20 mouse cellular contexts compared by ENCODE assay signal in the genomic region with DNA sequence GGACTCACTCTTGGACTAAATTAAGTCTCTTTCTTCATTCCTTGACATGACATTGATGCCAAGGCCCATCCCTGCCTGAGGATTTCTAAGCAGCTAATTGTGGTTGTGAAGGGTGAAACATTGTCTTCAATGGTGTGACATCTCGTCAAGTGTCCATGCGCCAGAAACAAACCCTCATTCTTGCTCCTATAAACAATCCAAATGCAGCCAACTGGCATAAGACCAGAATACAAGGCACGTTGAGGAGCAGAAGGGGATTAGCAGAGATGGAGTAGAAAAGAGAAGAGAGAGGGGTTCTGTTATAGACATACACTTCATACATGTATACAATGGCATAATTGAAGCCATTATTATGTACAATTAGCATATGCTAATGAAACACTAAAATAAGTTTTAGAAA. TPM values are rescaled to one million over a fixed set of nuclear protein-coding genes. Genes with fewer than 3 reads are reported as not detected.
A peak's percentile ranks its signal among the peaks of the same experiment; 100 is the strongest.
DNase-seq lines count a peak whose midpoint lies in the region; ATAC-seq lines count a peak whose summit lies in the region.
"Had no signal": no experiment of that assay in that cellular context is flagged by ENCODE, and none has a peak within 500 bp of the region (broad histone marks: within the 10 kb centered on the region; RNA-seq: fewer than 3 reads in every experiment).

No protein-coding gene starts in this region.

- no peaks in the 10 kb centered on the region for H3K36me3 ChIP-seq in midbrain, embryonic 11.5 days (ENCODE audit: control insufficient read depth, insufficient read depth, low read length)
- H3K36me3 ChIP-seq in midbrain, embryonic 10.5 days, result 0 out of 2 replicates have a peak, but pooled peaks cover 2% of the 10 kb centered on the region
- H3K36me3 ChIP-seq in forebrain, embryonic 15.5 days, result no peaks in the 10 kb centered on the region
- H3K36me3 ChIP-seq in hindbrain, embryonic 14.5 days (replicated peaks; ENCODE audit: control insufficient read depth, insufficient read depth), result no peaks in the 10 kb centered on the region
- no peaks in the 10 kb centered on the region for H3K36me3 ChIP-seq in midbrain, embryonic 15.5 days (replicated peaks)
- H3K36me3 ChIP-seq: embryonic facial prominence, embryonic 15.5 days; neural tube, embryonic 13.5 days had no signal

- DNase-seq in midbrain, embryonic 11.5 days (ENCODE audit: low spot score, missing footprints), result no peak
- DNase-seq in midbrain, embryonic 10.5 days (ENCODE audit: low spot score), result no peak
- peak; percentile 41 for DNase-seq in hindbrain, embryonic 14.5 days (ENCODE audit: low spot score)
- DNase-seq in B cell, adult 2 months, result no peak
- DNase-seq in adrenal gland, postnatal 36 days, result no peak
- DNase-seq in spleen, adult 12 weeks (ENCODE audit: low spot score), result no peak
- DNase-seq: adrenal gland, adult 2 months; cerebellum, adult 11 months; cerebellum, postnatal 25 days; heart, adult 18-20 months; heart, postnatal 36 days; kidney, adult 11 months; kidney, postnatal 10 days; lung, postnatal 10 days had no signal

- WGBS in midbrain, embryonic 11.5 days, result 56% methylated on average over 3 of the region's 3 CpGs
- WGBS in midbrain, embryonic 10.5 days, result 65% methylated on average over 3 of the region's 3 CpGs
- 7% methylated on average over 3 of the region's 3 CpGs for WGBS in forebrain, embryonic 15.5 days
- 25% methylated on average over 3 of the region's 3 CpGs for whole genome bisulfite sequencing in hindbrain, embryonic 14.5 days
- 25% methylated on average over 3 of the region's 3 CpGs for WGBS in midbrain, embryonic 15.5 days

- no peak overlapping the region for H3K9ac ChIP-seq in midbrain, embryonic 11.5 days (ENCODE audit: low read length)
- H3K9ac ChIP-seq in forebrain, embryonic 15.5 days (replicated peaks), result no peak overlapping the region
- H3K9ac ChIP-seq in hindbrain, embryonic 14.5 days, result no peak overlapping the region
- no peak overlapping the region for H3K9ac ChIP-seq in midbrain, embryonic 15.5 days
- H3K9ac ChIP-seq: embryonic facial prominence, embryonic 15.5 days; liver, embryonic 14.5 days; neural tube, embryonic 13.5 days had no signal

- no peaks in the 10 kb centered on the region for H3K4me1 ChIP-seq in midbrain, embryonic 11.5 days (ENCODE audit: control insufficient read depth, insufficient read depth, low read length)
- peaks cover 5% of the 10 kb centered on the region for H3K4me1 ChIP-seq in midbrain, embryonic 10.5 days
- 0 out of 2 replicates have a peak, but pooled peaks cover 6% of the 10 kb centered on the region for H3K4me1 ChIP-seq in forebrain, embryonic 15.5 days
- H3K4me1 ChIP-seq in hindbrain, embryonic 14.5 days (replicated peaks; ENCODE audit: control insufficient read depth, insufficient read depth, low read length), result no peaks in the 10 kb centered on the region
- H3K4me1 ChIP-seq in midbrain, embryonic 15.5 days, result no peaks in the 10 kb centered on the region
- H3K4me1 ChIP-seq: embryonic facial prominence, embryonic 15.5 days; neural tube, embryonic 13.5 days had no signal

- peak; percentile 65 for ATAC-seq in midbrain, embryonic 11.5 days (ENCODE audit: low FRiP score)
- ATAC-seq in forebrain, embryonic 15.5 days (replicated peaks), result peak; percentile 79
- ATAC-seq in hindbrain, embryonic 14.5 days (ENCODE audit: low FRiP score), result peak; percentile 80; the same call in 1 of the 2 replicates
- peak; percentile 54; the same call in 1 of the 2 replicates for ATAC-seq in midbrain, embryonic 15.5 days (replicated peaks)

- H3K9me3 ChIP-seq in midbrain, embryonic 11.5 days (ENCODE audit: control insufficient read depth, low read length), result no peaks in the 10 kb centered on the region
- no peaks in the 10 kb centered on the region for H3K9me3 ChIP-seq in midbrain, embryonic 10.5 days (replicated peaks)
- no peaks in the 10 kb centered on the region for H3K9me3 ChIP-seq in forebrain, embryonic 15.5 days
- no peaks in the 10 kb centered on the region for H3K9me3 ChIP-seq in hindbrain, embryonic 14.5 days (ENCODE audit: control insufficient read depth, low read length)
- H3K9me3 ChIP-seq in midbrain, embryonic 15.5 days, result no peaks in the 10 kb centered on the region
- H3K9me3 ChIP-seq: embryonic facial prominence, embryonic 15.5 days; neural tube, embryonic 13.5 days had no signal

- no peak overlapping the region for H3K27ac ChIP-seq in midbrain, embryonic 11.5 days (ENCODE audit: low read depth, low read length)
- H3K27ac ChIP-seq in midbrain, embryonic 10.5 days (replicated peaks), result no peak overlapping the region
- no peak overlapping the region for H3K27ac ChIP-seq in forebrain, embryonic 15.5 days (replicated peaks)
- no peak overlapping the region for H3K27ac ChIP-seq in hindbrain, embryonic 14.5 days
- no peak overlapping the region for H3K27ac ChIP-seq in midbrain, embryonic 15.5 days
- H3K27ac ChIP-seq: embryonic facial prominence, embryonic 15.5 days; liver, embryonic 14.5 days; neural tube, embryonic 13.5 days; stomach, postnatal 0 days had no signal

- H3K4me3 ChIP-seq in midbrain, embryonic 11.5 days (ENCODE audit: low read depth, low read length), result no peak overlapping the region
- H3K4me3 ChIP-seq in midbrain, embryonic 10.5 days, result no peak overlapping the region
- H3K4me3 ChIP-seq in forebrain, embryonic 15.5 days, result no peak overlapping the region
- H3K4me3 ChIP-seq in hindbrain, embryonic 14.5 days (replicated peaks; ENCODE audit: low read length), result no peak overlapping the region
- H3K4me3 ChIP-seq in midbrain, embryonic 15.5 days, result no peak overlapping the region
- H3K4me3 ChIP-seq: embryonic facial prominence, embryonic 15.5 days; neural tube, embryonic 13.5 days had no signal

- H3K27me3 ChIP-seq in midbrain, embryonic 11.5 days (ENCODE audit: control insufficient read depth, insufficient read depth, low read length), result no peaks in the 10 kb centered on the region
- no peaks in the 10 kb centered on the region for H3K27me3 ChIP-seq in midbrain, embryonic 10.5 days (ENCODE audit: low read depth, poor library complexity, severe bottlenecking)
- no peaks in the 10 kb centered on the region for H3K27me3 ChIP-seq in forebrain, embryonic 15.5 days
- no peaks in the 10 kb centered on the region for H3K27me3 ChIP-seq in hindbrain, embryonic 14.5 days (ENCODE audit: control insufficient read depth, insufficient read depth, low read length)
- no peaks in the 10 kb centered on the region for H3K27me3 ChIP-seq in midbrain, embryonic 15.5 days (replicated peaks)
- H3K27me3 ChIP-seq: embryonic facial prominence, embryonic 15.5 days; neural tube, embryonic 13.5 days had no signal

- no peak overlapping the region for H3K4me2 ChIP-seq in midbrain, embryonic 11.5 days
- no peak overlapping the region for H3K4me2 ChIP-seq in forebrain, embryonic 15.5 days (replicated peaks)
- no peak overlapping the region for H3K4me2 ChIP-seq in hindbrain, embryonic 14.5 days (replicated peaks)
- H3K4me2 ChIP-seq in midbrain, embryonic 15.5 days, result no peak overlapping the region
- H3K4me2 ChIP-seq: embryonic facial prominence, embryonic 15.5 days; neural tube, embryonic 13.5 days had no signal

RNA-seq across cellular contexts. Expression of gene Msl3l2, which starts 51.5 kb away (rescaled TPM):
- polyA plus RNA-seq in midbrain, embryonic 11.5 days (2014; fragmentation: Nextera tagmentation; extraction: Ambion mirVana), result 5.4 and 7.5 TPM in 2 replicates
- polyA plus RNA-seq in midbrain, embryonic 10.5 days (2016; fragmentation: Nextera tagmentation; extraction: Ambion mirVana), result 7.1 and 7.4 TPM in 2 replicates
- 10.2 and 13.1 TPM in 2 replicates for polyA plus RNA-seq in forebrain, embryonic 15.5 days (2015; fragmentation: Nextera tagmentation; extraction: Ambion mirVana)
- polyA plus RNA-seq in hindbrain, embryonic 14.5 days (2014; fragmentation: Nextera tagmentation; extraction: Ambion mirVana), result 13.1 and 13.4 TPM in 2 replicates
- polyA plus RNA-seq in midbrain, embryonic 15.5 days (2015; fragmentation: Nextera tagmentation; extraction: Ambion mirVana), result 13.7 and 13.9 TPM in 2 replicates
- 1 to 10 TPM; 7.3 to 8.7 TPM for total RNA-seq in adrenal gland, postnatal 36 days (2021)
